Mouse (Mus musculus) cerebral cortex, adult 2 months (tissue): ENCODE data around the gene Iqub.

Experiments used
- WGBS: fragments of 180-500 bp; shearing (Covaris S2); methylation state at CpG from one replicate; pipeline ENCODE4 v1.1.7; 2018; 5-methylcytosine and 5-hydroxymethylcytosine counted together

Iqub gene

GRCm38 (mm10) chr6:24514552-24515284 lies at the start of gene Iqub:
Gene Iqub, minus strand, starts transcription at chr6:24515067.
- 14% methylated on average over 13 of the region's 13 CpGs for WGBS

GRCm38 (mm10) chr6:24564081-24564480 lies 49.2 kb upstream of the Iqub start:
- 59% methylated on average over 9 of the region's 9 CpGs for WGBS

GRCm38 (mm10) chr6:24555488-24555887 lies 40.6 kb upstream of the Iqub start:
- WGBS, result 83% methylated on average over 2 of the region's 2 CpGs

- WGBS, result 49% methylated on average over 11 of the region's 11 CpGs
Measured at GRCm38 (mm10) chr6:24554427-24555086, 39.7 kb upstream of the Iqub start.

GRCm38 (mm10) chr6:24552046-24552445 lies 37.2 kb upstream of the Iqub start:
- 45% methylated on average over 7 of the region's 7 CpGs for WGBS

GRCm38 (mm10) chr6:24549801-24550200 lies 34.9 kb upstream of the Iqub start:
- 54% methylated on average over 2 of the region's 2 CpGs for WGBS

GRCm38 (mm10) chr6:24546716-24547420 lies 32.0 kb upstream of the Iqub start:
- WGBS, result 92% methylated on average over 1 of the region's 1 CpGs

- WGBS, result 70% methylated on average over 6 of the region's 6 CpGs
Measured at GRCm38 (mm10) chr6:24543119-24543591, 28.3 kb upstream of the Iqub start.

GRCm38 (mm10) chr6:24540106-24540505 lies 25.2 kb upstream of the Iqub start:
- WGBS, result 44% methylated on average over 4 of the region's 4 CpGs

GRCm38 (mm10) chr6:24538435-24538834 lies 23.6 kb upstream of the Iqub start:
- WGBS, result 88% methylated on average over 3 of the region's 3 CpGs

- WGBS, result 90% methylated on average over 3 of the region's 3 CpGs
Measured at GRCm38 (mm10) chr6:24532804-24533203, 17.9 kb upstream of the Iqub start.

- 29% methylated on average over 11 of the region's 11 CpGs for WGBS
Measured at GRCm38 (mm10) chr6:24530711-24531420, 16.0 kb upstream of the Iqub start.

- 12% methylated on average over 4 of the region's 4 CpGs for WGBS
Measured at GRCm38 (mm10) chr6:24530166-24530565, 15.3 kb upstream of the Iqub start.

GRCm38 (mm10) chr6:24528064-24528243 lies 13.1 kb upstream of the Iqub start, which contains the start of gene Asb15:
Gene Asb15, plus strand, starts transcription at chr6:24528144.
- 20% methylated on average over 2 of the region's 2 CpGs for WGBS

GRCm38 (mm10) chr6:24527155-24528063 lies 12.5 kb upstream of the Iqub start, which contains the start of gene Ndufa5:
Gene Ndufa5, minus strand, starts transcription at chr6:24528013.
- under 1% methylated on average over 53 of the region's 53 CpGs for WGBS

GRCm38 (mm10) chr6:24525705-24526104 lies 10.8 kb upstream of the Iqub start:
- WGBS, result 40% methylated on average over 3 of the region's 3 CpGs

- WGBS, result 39% methylated on average over 2 of the region's 2 CpGs
Measured at GRCm38 (mm10) chr6:24516197-24516596, 1.3 kb upstream of the Iqub start.

GRCm38 (mm10) chr6:24504141-24504540 lies 10.7 kb downstream of the Iqub start:
- WGBS, result 52% methylated on average over 2 of the region's 2 CpGs

GRCm38 (mm10) chr6:24490341-24490740 lies 24.5 kb downstream of the Iqub start:
- WGBS, result 12% methylated on average over 1 of the region's 1 CpGs

- 85% methylated on average over 5 of the region's 5 CpGs for WGBS
Measured at GRCm38 (mm10) chr6:24486530-24486929, 28.3 kb downstream of the Iqub start.

- WGBS, result 38% methylated on average over 1 of the region's 1 CpGs
Measured at GRCm38 (mm10) chr6:24470571-24471132, 44.2 kb downstream of the Iqub start.
